ENCODE assay signal across 7 mouse cellular contexts in the genomic region with DNA sequence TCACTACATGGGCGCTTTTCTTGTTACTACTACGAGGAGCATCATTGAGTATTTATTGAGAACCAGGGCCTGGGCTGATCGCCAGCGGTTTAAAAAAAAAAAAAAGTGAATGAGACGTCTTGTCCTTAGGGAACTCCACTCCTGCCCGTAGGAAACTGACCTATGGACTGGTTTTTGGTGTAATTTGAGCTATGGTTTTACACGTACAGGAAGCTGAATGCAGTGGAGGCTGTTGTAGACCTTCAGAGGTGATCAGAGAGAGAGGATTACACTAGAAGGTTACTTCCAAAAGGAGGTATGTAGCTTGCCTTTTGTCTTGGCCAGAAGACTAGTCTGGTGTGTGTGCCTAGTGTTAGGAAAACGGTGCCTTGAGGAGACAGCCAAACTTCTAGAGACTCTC. TPM values are rescaled to one million over a fixed set of nuclear protein-coding genes. Genes with fewer than 3 reads are reported as not detected.
DNase-seq lines count a peak whose midpoint lies in the region; ATAC-seq and TF ChIP-seq lines count a peak whose summit lies in the region.

No protein-coding gene starts in this region.

- no peak for TF ChIP-seq CTCF in liver, embryonic 14.5 days (IDR thresholded peaks at IDR 0.05; ENCODE audit: low read depth)

- H3K27ac ChIP-seq in embryonic facial prominence, embryonic 14.5 days (replicated peaks; ENCODE audit: low read depth, low read length), result peak overlapping the region; percentile 79
- H3K27ac ChIP-seq in hindbrain, embryonic 15.5 days (replicated peaks), result 0 out of 2 replicates have a peak overlapping the region, but pooled peaks have one; percentile 82
- H3K27ac ChIP-seq in liver, embryonic 14.5 days, result peak overlapping the region; percentile 65
- H3K27ac ChIP-seq in neural tube, embryonic 15.5 days (replicated peaks), result peak overlapping the region; percentile 18; the same call in 1 of the 2 replicates

- peak overlapping the region; percentile 73 for H3K4me2 ChIP-seq in embryonic facial prominence, embryonic 14.5 days (ENCODE audit: low read depth, low read length)
- H3K4me2 ChIP-seq in hindbrain, embryonic 15.5 days, result peak overlapping the region; percentile 60
- H3K4me2 ChIP-seq in liver, embryonic 14.5 days (ENCODE audit: low read depth), result peak overlapping the region; percentile 93
- H3K4me2 ChIP-seq in neural tube, embryonic 15.5 days, result peak overlapping the region; percentile 70

- DNase-seq in urinary bladder, postnatal 14 days (ENCODE audit: low spot score), result peak; percentile 54
- DNase-seq in urinary bladder, adult 18-20 months (ENCODE audit: low spot score in 2 of 2), result no peak
- peak; percentile 42 for DNase-seq in embryonic facial prominence, embryonic 14.5 days (ENCODE audit: low spot score)
- DNase-seq in liver, embryonic 14.5 days (ENCODE audit: low read depth in 3 of 3, low spot score in 3 of 3), result no peak
- no peak for DNase-seq in right cerebral cortex, postnatal 14 days

- H3K9ac ChIP-seq in embryonic facial prominence, embryonic 14.5 days (ENCODE audit: low read depth, low read length), result peak overlapping the region; percentile 88
- H3K9ac ChIP-seq in hindbrain, embryonic 15.5 days, result peak overlapping the region; percentile 65
- peak overlapping the region; percentile 93 for H3K9ac ChIP-seq in liver, embryonic 14.5 days (replicated peaks)
- H3K9ac ChIP-seq in neural tube, embryonic 15.5 days (replicated peaks), result peak overlapping the region; percentile 80; the same call in 1 of the 2 replicates

- H3K4me3 ChIP-seq in embryonic facial prominence, embryonic 14.5 days (ENCODE audit: low read depth, low read length), result peak overlapping the region; percentile 81
- H3K4me3 ChIP-seq in hindbrain, embryonic 15.5 days, result peak overlapping the region; percentile 73
- H3K4me3 ChIP-seq in liver, embryonic 14.5 days (ENCODE audit: insufficient read depth in 1 of 2, low read depth in 2 of 2, low read length in 2 of 2), result peak overlapping the region; percentile 90 to 96
- H3K4me3 ChIP-seq in neural tube, embryonic 15.5 days (replicated peaks), result peak overlapping the region; percentile 96

- H3K27me3 ChIP-seq in embryonic facial prominence, embryonic 14.5 days (replicated peaks; ENCODE audit: control insufficient read depth, insufficient read depth, low read length), result no peaks in the 10 kb centered on the region
- no peaks in the 10 kb centered on the region for H3K27me3 ChIP-seq in hindbrain, embryonic 15.5 days
- H3K27me3 ChIP-seq in liver, embryonic 14.5 days (ENCODE audit: control insufficient read depth, insufficient read depth, low read length), result no peaks in the 10 kb centered on the region
- H3K27me3 ChIP-seq in neural tube, embryonic 15.5 days (replicated peaks), result no peaks in the 10 kb centered on the region

- under 1% methylated on average over 8 of the region's 8 CpGs for WGBS in embryonic facial prominence, embryonic 14.5 days
- under 1% methylated on average over 8 of the region's 8 CpGs for whole genome bisulfite sequencing in hindbrain, embryonic 15.5 days
- WGBS in liver, embryonic 14.5 days (ENCODE audit: insufficient replicate concordance), result 3% methylated on average over 8 of the region's 8 CpGs
- whole genome bisulfite sequencing in neural tube, embryonic 15.5 days, result 1% methylated on average over 8 of the region's 8 CpGs

- H3K4me1 ChIP-seq in embryonic facial prominence, embryonic 14.5 days (ENCODE audit: control insufficient read depth, insufficient read depth, low read length), result peaks cover 7% of the 10 kb centered on the region
- H3K4me1 ChIP-seq in hindbrain, embryonic 15.5 days (replicated peaks), result peaks cover 27% of the 10 kb centered on the region
- H3K4me1 ChIP-seq in liver, embryonic 14.5 days (replicated peaks; ENCODE audit: control insufficient read depth in 2 of 2, insufficient read depth in 2 of 2, low read length in 1 of 2), result peaks cover 19 to 33% of the 10 kb centered on the region in 2 experiments
- H3K4me1 ChIP-seq in neural tube, embryonic 15.5 days, result peaks cover 35% of the 10 kb centered on the region

- TF ChIP-seq EP300 in liver, embryonic 14.5 days (IDR thresholded peaks at IDR 0.05; ENCODE audit: low read depth), result no peak

- ATAC-seq in embryonic facial prominence, embryonic 14.5 days (ENCODE audit: low read depth), result no peak
- ATAC-seq in hindbrain, embryonic 15.5 days (ENCODE audit: low FRiP score, low read depth), result no peak
- ATAC-seq in liver, embryonic 14.5 days (ENCODE audit: insufficient read depth), result peak; percentile 16; the same call in 1 of the 2 replicates
- no peak for ATAC-seq in neural tube, embryonic 15.5 days (ENCODE audit: low FRiP score)

- no peaks in the 10 kb centered on the region for H3K9me3 ChIP-seq in embryonic facial prominence, embryonic 14.5 days (ENCODE audit: control insufficient read depth, low read length)
- no peaks in the 10 kb centered on the region for H3K9me3 ChIP-seq in hindbrain, embryonic 15.5 days
- H3K9me3 ChIP-seq in liver, embryonic 14.5 days (ENCODE audit: control insufficient read depth, low read length), result no peaks in the 10 kb centered on the region
- no peaks in the 10 kb centered on the region for H3K9me3 ChIP-seq in neural tube, embryonic 15.5 days (replicated peaks)

- H3K36me3 ChIP-seq in embryonic facial prominence, embryonic 14.5 days (ENCODE audit: control insufficient read depth, insufficient read depth, low read length), result no peaks in the 10 kb centered on the region
- no peaks in the 10 kb centered on the region for H3K36me3 ChIP-seq in hindbrain, embryonic 15.5 days
- no peaks in the 10 kb centered on the region for H3K36me3 ChIP-seq in liver, embryonic 14.5 days (replicated peaks; ENCODE audit: control insufficient read depth, insufficient read depth, low read depth)
- H3K36me3 ChIP-seq in neural tube, embryonic 15.5 days, result no peaks in the 10 kb centered on the region

RNA-seq across cellular contexts. Expression of a gene that starts 0.8 kb away (rescaled TPM):
- 153 and 165 TPM in 2 replicates for polyA plus RNA-seq in embryonic facial prominence, embryonic 14.5 days (2014; fragmentation: Nextera tagmentation; extraction: Ambion mirVana)
- 109 and 115 TPM in 2 replicates for polyA plus RNA-seq in hindbrain, embryonic 15.5 days (2015; fragmentation: Nextera tagmentation; extraction: Ambion mirVana)
- polyA plus RNA-seq in liver, embryonic 14.5 days (2012; rRNA removed), result 50.9 and 52.3 TPM in 2 replicates
- 99.0 and 107 TPM in 2 replicates for polyA plus RNA-seq in liver, embryonic 14.5 days (2014; fragmentation: Nextera tagmentation; extraction: Ambion mirVana)
- 107 and 110 TPM in 2 replicates for polyA plus RNA-seq in neural tube, embryonic 15.5 days (2015; fragmentation: Nextera tagmentation; extraction: Ambion mirVana)

RNA-seq across cellular contexts. Expression of a gene that starts 14.0 kb away (rescaled TPM):
- polyA plus RNA-seq in embryonic facial prominence, embryonic 14.5 days (2014; fragmentation: Nextera tagmentation; extraction: Ambion mirVana), result 43.0 and 53.0 TPM in 2 replicates
- 31.2 and 33.5 TPM in 2 replicates for polyA plus RNA-seq in hindbrain, embryonic 15.5 days (2015; fragmentation: Nextera tagmentation; extraction: Ambion mirVana)
- polyA plus RNA-seq in liver, embryonic 14.5 days (2012; rRNA removed), result 225 and 257 TPM in 2 replicates
- polyA plus RNA-seq in liver, embryonic 14.5 days (2014; fragmentation: Nextera tagmentation; extraction: Ambion mirVana), result 165 TPM in 2 replicates
- polyA plus RNA-seq in neural tube, embryonic 15.5 days (2015; fragmentation: Nextera tagmentation; extraction: Ambion mirVana), result 33.6 and 41.2 TPM in 2 replicates

RNA-seq across cellular contexts. Expression of a gene that starts 56.8 kb away (rescaled TPM):
- polyA plus RNA-seq in embryonic facial prominence, embryonic 14.5 days (2014; fragmentation: Nextera tagmentation; extraction: Ambion mirVana), result 40.6 and 46.2 TPM in 2 replicates
- 41.2 and 41.6 TPM in 2 replicates for polyA plus RNA-seq in hindbrain, embryonic 15.5 days (2015; fragmentation: Nextera tagmentation; extraction: Ambion mirVana)
- polyA plus RNA-seq in liver, embryonic 14.5 days (2012; rRNA removed), result 3.4 and 5.3 TPM in 2 replicates
- polyA plus RNA-seq in liver, embryonic 14.5 days (2014; fragmentation: Nextera tagmentation; extraction: Ambion mirVana), result 10.0 and 11.5 TPM in 2 replicates
- 37.5 and 39.1 TPM in 2 replicates for polyA plus RNA-seq in neural tube, embryonic 15.5 days (2015; fragmentation: Nextera tagmentation; extraction: Ambion mirVana)

Comparison
In these comparisons a context has a peak if more than half of its experiments do, and no peak if none do; other contexts are left out.
1. DNase-seq: peak in urinary bladder, postnatal 14 days (single experiment) and embryonic facial prominence, embryonic 14.5 days (single experiment); none in urinary bladder, adult 18-20 months (0 of 2), liver, embryonic 14.5 days (0 of 3) and right cerebral cortex, postnatal 14 days (single experiment).
2. H3K27ac ChIP-seq: peak in every context shown above with its lines; median percentile 82 in hindbrain, embryonic 15.5 days; 79 in embryonic facial prominence, embryonic 14.5 days; 65 in liver, embryonic 14.5 days; 18 in neural tube, embryonic 15.5 days.
3. Peak in every context shown above with its lines, with median percentiles within 50 percentile points of each other: H3K4me2 ChIP-seq, H3K4me3 ChIP-seq and H3K9ac ChIP-seq.